Mouse (Mus musculus): Measurements from ENCODE around the gene Galm. TPM values are rescaled to one million over a fixed set of nuclear protein-coding genes. Genes with fewer than 3 reads are reported as not detected.
A peak's percentile ranks its signal among the peaks of the same experiment; 100 is the strongest.

Galm gene
- polyA plus RNA-seq (2016; fragmentation: Nextera tagmentation; extraction: Ambion mirVana): 5.0 and 5.2 TPM in 2 replicates

GRCm38 (mm10) chr17:80127331-80128251 lies at the start of gene Galm:
TSS of gene Galm (plus strand) at chr17:80127471.
- H3K4me3 ChIP-seq: peak within 1 kb of the TSS; percentile 44
- no peak within 1 kb of the TSS for H3K27ac ChIP-seq

DNA sequence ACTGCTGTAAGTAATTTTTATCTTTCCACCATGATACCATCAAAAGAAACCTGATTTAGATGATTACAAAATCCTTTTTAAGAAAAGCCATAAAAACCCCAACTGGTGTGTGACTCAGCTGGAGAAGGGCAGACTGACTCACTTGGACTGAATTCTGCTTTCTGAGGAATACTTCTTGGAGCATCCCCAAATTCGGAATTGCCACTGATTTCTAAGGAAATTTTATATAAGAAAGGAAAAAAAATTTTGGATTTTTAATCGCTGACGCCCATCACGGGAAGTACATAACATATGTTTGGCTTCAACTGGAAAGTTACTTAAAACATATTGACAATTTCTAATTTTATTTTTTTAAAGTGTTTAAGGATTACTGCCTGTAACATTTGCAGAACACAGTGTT lies 48.5 kb upstream of the Galm start:
- Histone ChIP-seq H3K36me3 (no peaks in the 10 kb centered on the region), H3K9ac (no peak overlapping the region), H3K4me3 (no peak overlapping the region), H3K4me1 (no peaks in the 10 kb centered on the region), H3K27me3 (replicated peaks) (no peaks in the 10 kb centered on the region), H3K9me3 (no peaks in the 10 kb centered on the region), H3K27ac (no peak overlapping the region), H3K4me2 (replicated peaks) (no peak overlapping the region)
- ATAC-seq (ENCODE audit: low FRiP score, low read depth): no peak
- 91% methylated on average over 4 of the region's 4 CpGs for WGBS

More at GRCm38 (mm10) chr17:80127331-80128251, at the start of gene Galm:
- Histone ChIP-seq H3K4me1 (0 out of 2 replicates have a peak, but pooled peaks cover 13% of the 10 kb centered on the region), H3K4me2 (replicated peaks) (peak within 1 kb of the TSS; percentile 71), H3K36me3 (no peaks in the 10 kb centered on the region), H3K9me3 (no peaks in the 10 kb centered on the region), H3K27me3 (replicated peaks) (no peaks in the 10 kb centered on the region), H3K9ac (peak within 1 kb of the TSS; percentile 53; the same call in 1 of the 2 replicates)
- ATAC-seq (ENCODE audit: low FRiP score, low read depth): peak; percentile 66
- 10% methylated on average over 30 of the region's 30 CpGs for WGBS

GRCm38 (mm10) chr17:80083223-80083622 lies 44.0 kb upstream of the Galm start:
- Histone ChIP-seq H3K4me3 (no peak overlapping the region), H3K36me3 (no peaks in the 10 kb centered on the region), H3K9me3 (no peaks in the 10 kb centered on the region), H3K4me1 (no peaks in the 10 kb centered on the region), H3K4me2 (replicated peaks) (no peak overlapping the region), H3K27ac (no peak overlapping the region), H3K9ac (no peak overlapping the region), H3K27me3 (replicated peaks) (no peaks in the 10 kb centered on the region)
- ATAC-seq (ENCODE audit: low FRiP score, low read depth): no peak
- WGBS: 79% methylated on average over 6 of the region's 6 CpGs

GRCm38 (mm10) chr17:80084424-80084823 lies 42.8 kb upstream of the Galm start:
- no peak for ATAC-seq (ENCODE audit: low FRiP score, low read depth)
- Histone ChIP-seq H3K36me3 (no peaks in the 10 kb centered on the region), H3K4me1 (no peaks in the 10 kb centered on the region), H3K27me3 (replicated peaks) (no peaks in the 10 kb centered on the region), H3K27ac (no peak overlapping the region), H3K4me2 (replicated peaks) (no peak overlapping the region), H3K9ac (no peak overlapping the region), H3K4me3 (no peak overlapping the region), H3K9me3 (no peaks in the 10 kb centered on the region)
- 78% methylated on average over 9 of the region's 9 CpGs for WGBS

DNA sequence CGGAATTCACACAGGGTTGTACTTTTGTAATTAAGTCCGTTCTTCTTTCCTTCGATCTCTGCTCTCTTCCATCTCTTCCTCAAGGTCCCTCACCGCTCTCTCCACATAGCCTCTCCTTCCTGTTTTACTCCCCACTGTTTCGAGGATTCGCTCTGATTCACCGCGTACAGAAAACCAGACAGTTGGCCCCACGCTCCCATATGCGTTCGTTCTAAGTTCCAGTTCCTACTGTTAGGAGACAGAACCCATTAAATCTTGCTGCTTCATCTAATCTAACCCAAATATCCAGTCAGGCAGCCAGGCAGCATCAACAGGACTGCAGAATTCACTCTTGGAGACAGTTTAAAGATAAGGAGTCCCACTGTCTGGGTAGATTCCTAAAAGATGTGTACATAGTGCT lies 40.7 kb upstream of the Galm start:
- H3K9ac ChIP-seq: no peak overlapping the region
- no peak overlapping the region for H3K4me2 ChIP-seq (replicated peaks)
- no peaks in the 10 kb centered on the region for H3K9me3 ChIP-seq
- ATAC-seq (ENCODE audit: low FRiP score, low read depth): no peak
- H3K27ac ChIP-seq: no peak overlapping the region
- no peaks in the 10 kb centered on the region for H3K4me1 ChIP-seq
- H3K27me3 ChIP-seq (replicated peaks): no peaks in the 10 kb centered on the region
- WGBS: 92% methylated on average over 11 of the region's 11 CpGs
- H3K36me3 ChIP-seq: no peaks in the 10 kb centered on the region
- no peak overlapping the region for H3K4me3 ChIP-seq

- Histone ChIP-seq H3K9me3 (no peaks in the 10 kb centered on the region), H3K36me3 (no peaks in the 10 kb centered on the region), H3K27ac (no peak overlapping the region), H3K4me1 (no peaks in the 10 kb centered on the region), H3K9ac (no peak overlapping the region), H3K27me3 (replicated peaks) (no peaks in the 10 kb centered on the region), H3K4me2 (replicated peaks) (no peak overlapping the region), H3K4me3 (no peak overlapping the region)
- 93% methylated on average over 3 of the region's 3 CpGs for WGBS
- ATAC-seq (ENCODE audit: low FRiP score, low read depth): no peak
Observed at GRCm38 (mm10) chr17:80088168-80088567, 39.1 kb upstream of the Galm start.

DNA sequence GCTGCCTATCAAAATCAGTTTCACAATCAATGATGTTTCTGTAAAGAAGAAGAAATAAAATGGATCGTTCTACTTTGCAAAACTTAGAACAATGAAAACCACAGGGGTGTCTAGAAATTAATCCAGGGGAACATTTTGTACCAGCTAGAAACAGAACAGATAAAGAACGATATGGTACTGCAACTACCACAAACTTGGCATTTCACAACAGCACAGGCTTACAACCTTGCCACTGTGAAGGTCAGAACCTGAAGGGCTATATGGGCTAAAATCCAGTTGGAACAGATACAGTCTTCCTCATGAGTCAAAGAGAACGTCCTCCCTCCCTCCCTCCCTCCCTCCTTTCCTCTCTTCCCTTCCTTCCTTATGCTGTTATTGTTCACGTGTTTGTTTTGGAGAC lies 36.7 kb upstream of the Galm start:
- H3K4me1 ChIP-seq: peaks cover 4% of the 10 kb centered on the region; the same call in 1 of the 2 replicates
- H3K4me2 ChIP-seq (replicated peaks): no peak overlapping the region
- no peaks in the 10 kb centered on the region for H3K27me3 ChIP-seq (replicated peaks)
- H3K27ac ChIP-seq: no peak overlapping the region
- no peak overlapping the region for H3K4me3 ChIP-seq
- no peaks in the 10 kb centered on the region for H3K9me3 ChIP-seq
- H3K9ac ChIP-seq: no peak overlapping the region
- no peak for ATAC-seq (ENCODE audit: low FRiP score, low read depth)
- H3K36me3 ChIP-seq: no peaks in the 10 kb centered on the region
- WGBS: 82% methylated on average over 4 of the region's 4 CpGs

GRCm38 (mm10) chr17:80091879-80092549 lies 35.3 kb upstream of the Galm start:
- ATAC-seq (ENCODE audit: low FRiP score, low read depth): no peak
- Histone ChIP-seq H3K4me2 (replicated peaks) (no peak overlapping the region), H3K27ac (no peak overlapping the region), H3K36me3 (no peaks in the 10 kb centered on the region), H3K9ac (no peak overlapping the region), H3K4me3 (no peak overlapping the region), H3K4me1 (peaks cover 11% of the 10 kb centered on the region), H3K9me3 (no peaks in the 10 kb centered on the region), H3K27me3 (replicated peaks) (no peaks in the 10 kb centered on the region)
- 54% methylated on average over 6 of the region's 6 CpGs for WGBS

DNA sequence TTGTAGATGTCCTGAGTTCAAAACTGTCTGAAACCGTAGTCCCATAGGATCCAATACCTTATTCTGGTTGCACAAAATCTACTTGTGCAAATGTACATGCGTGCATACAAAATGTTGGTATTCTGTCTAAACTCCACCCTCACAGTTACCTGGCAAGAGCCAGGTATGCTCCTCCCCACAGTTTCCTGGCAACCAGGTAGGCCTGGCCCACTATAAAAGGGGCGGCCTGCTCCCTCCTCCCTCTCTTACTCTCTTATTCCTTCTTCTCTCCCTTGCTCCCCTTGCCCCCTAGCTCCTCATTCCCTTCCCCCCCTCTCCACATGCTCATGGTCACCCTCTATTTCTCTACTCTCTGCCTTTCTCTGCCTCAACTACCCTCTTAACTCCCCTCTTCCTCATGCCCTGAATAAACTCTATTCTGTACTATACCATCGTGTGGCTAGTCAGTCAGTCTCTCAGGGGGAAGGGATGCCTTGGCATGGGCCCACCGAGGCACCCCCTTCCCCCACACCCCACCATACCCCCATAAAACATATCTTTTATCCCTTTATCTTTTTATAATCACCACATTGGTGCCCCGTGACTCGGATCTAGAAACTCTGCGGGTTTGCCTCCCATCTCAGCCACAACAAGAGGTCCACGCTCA lies 31.9 kb upstream of the Galm start:
- no peak overlapping the region for H3K4me3 ChIP-seq
- WGBS: 78% methylated on average over 9 of the region's 9 CpGs
- H3K4me2 ChIP-seq (replicated peaks): peak overlapping the region; percentile 50
- H3K4me1 ChIP-seq: peaks cover 11% of the 10 kb centered on the region
- no peaks in the 10 kb centered on the region for H3K36me3 ChIP-seq
- no peak for ATAC-seq (ENCODE audit: low FRiP score, low read depth)
- H3K27ac ChIP-seq: no peak overlapping the region
- H3K9me3 ChIP-seq: no peaks in the 10 kb centered on the region
- H3K27me3 ChIP-seq (replicated peaks): no peaks in the 10 kb centered on the region
- 0 out of 2 replicates have a peak overlapping the region, but pooled peaks have one; percentile 10 for H3K9ac ChIP-seq

- no peak overlapping the region for H3K4me3 ChIP-seq
Observed at GRCm38 (mm10) chr17:80096043-80096719, 31.1 kb upstream of the Galm start.

DNA sequence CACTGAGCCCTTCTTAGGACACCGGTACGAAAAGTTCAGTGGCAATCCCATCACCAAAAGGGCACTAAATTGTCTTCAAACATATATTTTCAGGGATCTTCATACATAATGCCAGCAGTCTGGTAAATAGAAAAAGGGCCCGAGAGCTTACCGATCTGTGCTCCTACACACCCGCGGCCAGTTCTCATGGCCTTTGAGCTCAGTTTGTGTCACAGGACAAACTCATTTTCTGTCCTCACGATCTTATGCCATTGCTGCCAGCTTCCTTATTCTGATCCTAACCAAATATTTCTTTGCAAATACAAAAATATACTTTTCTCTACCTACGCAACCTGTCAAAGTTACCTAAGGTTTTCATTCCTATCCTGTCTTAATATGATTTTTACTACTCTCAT lies 30.6 kb upstream of the Galm start:
- Histone ChIP-seq H3K4me3 (no peak overlapping the region), H3K4me1 (peaks cover 11% of the 10 kb centered on the region), H3K27ac (no peak overlapping the region), H3K9ac (no peak overlapping the region), H3K9me3 (no peaks in the 10 kb centered on the region), H3K27me3 (replicated peaks) (no peaks in the 10 kb centered on the region), H3K36me3 (no peaks in the 10 kb centered on the region), H3K4me2 (replicated peaks) (no peak overlapping the region)
- ATAC-seq (ENCODE audit: low FRiP score, low read depth): no peak
- 85% methylated on average over 8 of the region's 8 CpGs for WGBS

More at GRCm38 (mm10) chr17:80096043-80096719, 31.1 kb upstream of the Galm start:
- peak; percentile 90 for ATAC-seq (ENCODE audit: low FRiP score, low read depth)
- no peak overlapping the region for H3K27ac ChIP-seq
- no peaks in the 10 kb centered on the region for H3K27me3 ChIP-seq (replicated peaks)
- H3K9me3 ChIP-seq: no peaks in the 10 kb centered on the region
- H3K4me2 ChIP-seq (replicated peaks): peak overlapping the region; percentile 50
- WGBS: 15% methylated on average over 20 of the region's 20 CpGs
- no peaks in the 10 kb centered on the region for H3K36me3 ChIP-seq
- peaks cover 11% of the 10 kb centered on the region for H3K4me1 ChIP-seq
- H3K9ac ChIP-seq: 0 out of 2 replicates have a peak overlapping the region, but pooled peaks have one; percentile 10

Measured in neural tube, embryonic 12.5 days (tissue).